Mouse (Mus musculus) layer of hippocampus, postnatal 36 days (tissue): ENCODE measurements around the gene Rcan2. TPM values are rescaled to one million over a fixed set of nuclear protein-coding genes. Genes with fewer than 3 reads are reported as not detected.

Experiments
- DNase-seq, 2 experiments: peaks; one replicate each; pipeline ENCODE4 v3.0.0; 2022
- total RNA-seq, 2 experiments: library from RNA; stranded (reverse); gene quantifications; 2 replicates each; pipeline ENCODE4 v1.2.3; 2021

Rcan2 gene
- total RNA-seq, 2 experiments from 2014 or later = 66.4 to 77.0 TPM

GRCm38 (mm10) chr17:44078631-44079350 lies 277.6 kb downstream of the Rcan2 start, which contains the start of gene Enpp5:
TSS of gene Enpp5 (plus strand) at chr17:44078813.
- DNase-seq = peak; percentile 88 to 90

GRCm38 (mm10) chr17:44083156-44083555 lies 282.0 kb downstream of the Rcan2 start:
- no peak for DNase-seq

- DNase-seq = no peak
These were observed 287.1 kb downstream of the Rcan2 start for GRCm38 (mm10) chr17:44088226-44088625.

Other genes with a start within 250 kb of the Rcan2 start
- gene Pla2g7, start 233.3 kb upstream of the Rcan2 start, total RNA-seq = 100 to 1,000 TPM; 108 to 125 TPM
- gene Tdrd6, start 171.1 kb upstream of the Rcan2 start, total RNA-seq = under 1 TPM; 0.20 TPM
- gene Slc25a27, start 134.1 kb upstream of the Rcan2 start, total RNA-seq = 10 to 100 TPM; 35.1 to 41.0 TPM
- 1 to 10 TPM in 1 of 2 experiments, under 1 TPM in 1; 0.73 to 1.2 TPM for gene Cyp39a1, start 133.9 kb upstream of the Rcan2 start, total RNA-seq